Mouse (Mus musculus) megakaryocyte, embryonic 14.5 days (primary cell): ENCODE measurements at regions not wholly inside any gene's neighbourhood (a gene's known extent, or its start where the extent isn't known, plus 50 kb on each side); places are given as distances from the start of the nearest gene placed in this dataset.

Experiments used
- FLI1 ChIP-seq: IDR thresholded peaks from 2 replicates; pipeline ENCODE4 v1.6.1; 2012; ENCODE audit warnings: low read length, inconsistent platforms, mixed read lengths
- GATA1 ChIP-seq: IDR thresholded peaks from 3 replicates; pipeline ENCODE4 v1.6.1; 2012; ENCODE audit warnings: mixed read lengths, low read length, inconsistent platforms, borderline replicate concordance

DNA sequence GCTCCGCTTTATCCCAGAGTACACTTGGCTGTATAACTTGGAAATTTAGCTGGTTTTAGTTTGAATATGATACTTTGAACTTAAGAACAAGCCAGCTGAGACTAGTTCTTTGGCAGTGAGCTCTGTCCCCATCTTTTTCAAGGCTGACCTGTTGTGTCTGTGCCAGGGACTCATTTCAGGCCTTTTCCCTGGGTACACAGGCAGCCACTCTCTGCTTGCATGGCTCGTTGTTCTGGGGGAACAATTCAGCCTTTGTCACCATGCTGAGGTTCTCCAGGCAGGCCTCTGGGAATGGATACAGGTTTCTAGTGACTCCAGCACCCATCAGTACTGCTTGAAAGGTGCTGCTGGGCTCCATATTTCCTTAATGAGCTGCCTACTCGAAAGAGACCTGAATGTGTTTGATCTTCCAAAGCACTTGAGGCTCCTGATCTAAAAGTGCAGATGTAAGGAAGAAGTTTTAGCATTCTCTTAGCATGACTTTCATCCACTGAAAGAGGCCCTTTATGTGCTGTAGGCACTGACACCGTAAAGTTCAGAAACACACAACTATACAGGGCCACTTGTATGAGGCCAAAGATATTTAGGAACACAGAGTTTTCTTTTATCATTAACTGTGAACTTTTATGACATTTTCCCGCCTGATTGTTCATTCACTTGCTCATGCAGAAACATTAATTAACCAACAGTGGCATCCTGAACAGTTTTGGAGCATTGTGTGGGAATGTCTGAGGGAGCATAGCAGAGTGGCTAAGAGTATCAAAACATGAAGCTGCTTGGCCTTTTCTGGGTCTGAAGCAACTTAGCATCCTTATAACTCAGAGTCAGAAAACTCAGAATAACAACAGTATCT, 99.6 kb upstream of the Sptbn1 start:
- TF ChIP-seq GATA1 (no peak), FLI1 (no peak)
